Mouse (Mus musculus) left cerebral cortex, postnatal 36 days (tissue): ENCODE results near the gene Uck2. TPM values are rescaled to one million over a fixed set of nuclear protein-coding genes. Genes with fewer than 3 reads are reported as not detected.

Experiments used
- DNase-seq, 2 experiments: peaks; one replicate each; pipeline ENCODE4 v3.0.0; 2021 to 2022; ENCODE audit warnings: low spot score in 2 of 2, mixed read lengths in 1 of 2
- intact Hi-C: fragments of 180-260 bp; cut with DNase I; formaldehyde crosslinking; loops from one replicate; pipeline ENCODE4 v1.15.1; 2025
- microRNA-seq: library from miRNA; unstranded; fragments of <30 nt; microRNA quantifications from one replicate; pipeline ENCODE4 v1.2.0, GENCODE M21; 2022
- total RNA-seq, 2 experiments: library from RNA; stranded (reverse); gene quantifications; 2 replicates each; pipeline ENCODE4 v1.2.3; 2021

The Uck2 gene
- total RNA-seq, 2 experiments from 2014 or later: 37.4 to 42.5 TPM

GRCm38 (mm10) chr1:167230930-167231611, 54.0 kb downstream of the Uck2 start:
- DNase-seq: no peak

GRCm38 (mm10) chr1:167222382-167223010, 62.6 kb downstream of the Uck2 start:
- DNase-seq: no peak
- intact Hi-C loops: loop anchor here (5.0 kb wide), 1 partner anchor 85 kb away; the partner anchor contains the start of gene Tmco1

More at GRCm38 (mm10) chr1:167230930-167231611, 54.0 kb downstream of the Uck2 start:
- intact Hi-C loops: no loop called here

- DNase-seq: peak; percentile 77 to 87
- intact Hi-C loops: loop anchor here (1.0 to 5.0 kb wide), 2 partner anchors 87 to 117 kb away; partner anchors contain the start of gene Tmco1
These were observed 64.6 kb downstream of the Uck2 start for GRCm38 (mm10) chr1:167220303-167221174.

- DNase-seq: no peak
- intact Hi-C loops: no loop called here
These were observed 69.7 kb downstream of the Uck2 start for GRCm38 (mm10) chr1:167215460-167215859.

GRCm38 (mm10) chr1:167212710-167213109, 72.4 kb downstream of the Uck2 start:
- no peak for DNase-seq
- intact Hi-C loops: loop anchor here (2.0 to 5.0 kb wide), 3 partner anchors 430 to 785 kb away; no protein-coding TSS in a partner anchor

GRCm38 (mm10) chr1:167211979-167212614, 73.0 kb downstream of the Uck2 start:
- peak; percentile 45 to 65 for DNase-seq
- intact Hi-C loops: loop anchor here (2.0 to 5.0 kb wide), 3 partner anchors 429 to 785 kb away; no protein-coding TSS in a partner anchor

- intact Hi-C loops: no loop called here
- DNase-seq: no peak
These were observed 76.3 kb downstream of the Uck2 start for GRCm38 (mm10) chr1:167208816-167209215.

- no peak for DNase-seq
- intact Hi-C loops: no loop called here
These were observed 79.9 kb downstream of the Uck2 start for GRCm38 (mm10) chr1:167205177-167205750.

- intact Hi-C loops: no loop called here
- no peak for DNase-seq
These were observed 80.7 kb downstream of the Uck2 start for GRCm38 (mm10) chr1:167204421-167204820.

- DNase-seq: no peak
- intact Hi-C loops: no loop called here
These were observed 90.4 kb downstream of the Uck2 start for GRCm38 (mm10) chr1:167194766-167195165.

GRCm38 (mm10) chr1:167187791-167188190, 97.3 kb downstream of the Uck2 start:
- intact Hi-C loops: loop anchor here (10.0 kb wide), 1 partner anchor 183 kb away; the partner anchor contains the start of gene Fam78b
- no peak for DNase-seq

GRCm38 (mm10) chr1:167181919-167182616, 103.1 kb downstream of the Uck2 start:
- intact Hi-C loops: loop anchor here (10.0 kb wide), 1 partner anchor 177 kb away; the partner anchor contains the start of gene Fam78b
- DNase-seq: peak; percentile 51 to 61

Small RNA genes lying within 50 kb of the gene (microRNA-seq; reads per million reads assigned to microRNA genes)
- gene Mir6347: not detected

Other genes starting within 250 kb of the Uck2 start
- gene Tmco1, start 23.1 kb upstream of the Uck2 start, total RNA-seq: 10 to 100 TPM; 42.6 to 46.5 TPM
- 10 to 100 TPM; 16.6 TPM for gene Aldh9a1, start 64.7 kb upstream of the Uck2 start, total RNA-seq
- 100 to 1,000 TPM; 105 to 117 TPM for gene Mgst3, start 108.5 kb upstream of the Uck2 start, total RNA-seq
- gene Lrrc52, start 181.5 kb upstream of the Uck2 start, total RNA-seq: not detected